Mouse (Mus musculus): ENCODE data around the gene Msln. TPM values are rescaled to one million over a fixed set of nuclear protein-coding genes. Genes with fewer than 3 reads are reported as not detected.
"Not testable (repeated sequence)": the region's sequence is repeated elsewhere in the genome, so short reads cannot be mapped to it uniquely, and the experiment has no call there.

Gene Msln
- total RNA-seq, 2 experiments from 2014 or later: 0.43 to 0.62 TPM

DNA sequence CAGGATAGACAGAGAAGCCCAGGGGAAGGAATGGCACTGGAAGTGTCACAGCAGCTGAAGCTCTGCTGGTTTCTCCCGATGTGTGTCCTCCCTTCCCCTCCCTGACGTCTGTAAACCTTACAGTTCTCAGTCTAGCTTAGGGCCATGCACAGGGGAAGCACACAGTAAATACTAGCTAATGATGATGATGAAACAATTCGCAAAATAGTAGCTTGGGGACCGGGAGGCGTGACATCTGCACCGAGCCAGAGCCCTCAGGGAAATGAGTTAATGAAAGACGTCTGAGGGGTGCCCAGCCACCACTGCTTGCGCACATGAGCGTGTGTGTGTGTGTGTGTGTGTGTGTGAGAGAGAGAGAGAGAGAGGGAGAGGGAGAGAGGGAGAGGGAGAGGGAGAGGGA is 15.2 kb upstream of the Msln start:
- DNase-seq: no peak

DNA sequence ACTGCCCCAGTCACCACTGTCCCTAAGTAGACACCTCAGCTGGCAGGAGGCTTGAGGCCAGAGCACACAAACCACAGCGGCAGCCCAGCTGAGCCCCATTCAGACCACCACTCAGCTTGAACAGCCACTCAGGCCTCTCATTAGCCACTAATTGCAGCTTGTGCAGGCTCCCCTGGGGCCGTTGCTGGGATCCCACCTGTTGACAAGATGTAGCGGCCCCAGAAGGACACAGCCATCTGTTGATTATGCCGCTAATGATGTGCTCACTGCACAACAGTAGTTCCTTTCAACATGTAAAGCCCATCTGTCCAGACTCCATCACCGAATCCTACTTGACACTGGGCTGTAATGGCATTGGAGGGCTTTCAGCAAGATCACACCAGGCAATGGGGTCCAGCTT is 11.7 kb upstream of the Msln start:
- no peak for DNase-seq

DNA sequence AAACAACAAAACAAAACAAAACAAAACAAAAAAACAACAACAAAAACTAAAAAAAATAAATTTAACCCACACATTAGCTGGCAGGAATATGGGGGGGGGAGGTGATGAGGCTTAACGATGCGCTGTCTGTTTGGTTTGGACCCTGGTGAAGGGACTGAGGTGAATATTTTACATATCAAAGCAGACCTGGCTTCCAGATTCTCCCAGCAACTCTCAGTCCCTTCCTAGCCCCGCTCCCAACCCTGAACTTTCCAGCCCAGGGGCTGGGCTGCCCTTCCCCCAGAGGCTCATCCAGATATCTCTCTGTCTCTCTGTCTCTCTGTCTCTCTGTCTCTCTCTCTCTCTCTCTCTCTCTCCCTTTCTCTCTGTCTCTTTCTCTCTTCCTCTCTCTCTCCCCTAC is 8.4 kb upstream of the Msln start:
- no peak for DNase-seq

DNA sequence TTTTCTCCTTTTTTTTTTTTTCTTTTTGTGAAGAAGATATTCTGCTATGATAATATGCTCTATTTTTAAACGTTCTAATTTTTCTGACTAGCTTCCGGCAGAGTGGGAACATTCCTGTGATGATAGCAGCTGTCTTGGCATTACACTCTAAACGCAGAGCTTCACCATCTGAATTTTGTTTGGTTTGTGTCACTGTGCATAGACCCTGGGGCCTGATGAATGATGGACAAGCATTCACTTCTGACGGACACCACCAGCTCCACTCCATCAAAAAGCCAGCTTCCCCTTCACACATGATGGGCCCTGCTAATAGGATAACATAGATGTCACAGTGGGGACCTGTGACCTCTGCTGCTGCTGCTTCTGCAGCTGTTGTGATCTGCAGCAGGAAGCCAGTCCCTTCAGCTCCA is 7.4 kb upstream of the Msln start:
- no peak for DNase-seq

DNA sequence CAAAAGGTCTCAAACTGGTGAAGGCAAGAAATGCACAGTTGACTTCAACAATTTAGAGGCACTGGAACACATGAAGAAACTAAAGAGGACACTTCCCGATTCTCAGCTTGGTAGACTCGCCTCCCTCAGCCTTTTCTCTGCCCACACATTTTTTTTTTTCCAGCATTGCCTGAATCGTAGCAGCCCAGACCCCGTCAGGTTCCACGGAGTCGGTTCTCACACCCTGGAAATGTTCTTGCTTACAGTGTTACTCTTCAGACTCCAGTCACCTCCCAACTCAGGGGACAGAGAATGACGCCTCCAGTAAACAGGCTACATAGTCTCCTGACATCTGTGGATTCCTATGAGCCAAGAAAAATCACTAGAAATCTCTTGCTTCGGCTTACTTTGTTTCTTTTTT is 6.0 kb upstream of the Msln start:
- no peak for DNase-seq

DNA sequence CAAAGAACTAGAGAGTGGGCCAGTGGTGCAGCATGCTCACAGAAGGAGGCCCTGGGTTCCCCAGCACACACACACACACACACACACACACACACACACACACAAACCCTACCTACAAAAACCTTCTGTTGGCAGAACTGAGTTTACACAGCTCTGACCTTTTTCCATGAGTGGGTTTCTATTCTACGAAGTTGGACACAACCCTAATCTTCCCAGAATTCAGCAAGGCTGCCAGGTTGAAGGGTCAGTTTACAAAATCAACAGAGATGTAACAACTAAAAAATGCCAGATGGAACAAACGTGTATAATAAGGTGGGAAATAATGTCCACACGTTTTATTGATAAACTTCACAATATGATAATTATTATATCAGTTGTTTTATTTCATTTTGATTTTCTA is 3.5 kb upstream of the Msln start:
- DNase-seq: no peak

DNA sequence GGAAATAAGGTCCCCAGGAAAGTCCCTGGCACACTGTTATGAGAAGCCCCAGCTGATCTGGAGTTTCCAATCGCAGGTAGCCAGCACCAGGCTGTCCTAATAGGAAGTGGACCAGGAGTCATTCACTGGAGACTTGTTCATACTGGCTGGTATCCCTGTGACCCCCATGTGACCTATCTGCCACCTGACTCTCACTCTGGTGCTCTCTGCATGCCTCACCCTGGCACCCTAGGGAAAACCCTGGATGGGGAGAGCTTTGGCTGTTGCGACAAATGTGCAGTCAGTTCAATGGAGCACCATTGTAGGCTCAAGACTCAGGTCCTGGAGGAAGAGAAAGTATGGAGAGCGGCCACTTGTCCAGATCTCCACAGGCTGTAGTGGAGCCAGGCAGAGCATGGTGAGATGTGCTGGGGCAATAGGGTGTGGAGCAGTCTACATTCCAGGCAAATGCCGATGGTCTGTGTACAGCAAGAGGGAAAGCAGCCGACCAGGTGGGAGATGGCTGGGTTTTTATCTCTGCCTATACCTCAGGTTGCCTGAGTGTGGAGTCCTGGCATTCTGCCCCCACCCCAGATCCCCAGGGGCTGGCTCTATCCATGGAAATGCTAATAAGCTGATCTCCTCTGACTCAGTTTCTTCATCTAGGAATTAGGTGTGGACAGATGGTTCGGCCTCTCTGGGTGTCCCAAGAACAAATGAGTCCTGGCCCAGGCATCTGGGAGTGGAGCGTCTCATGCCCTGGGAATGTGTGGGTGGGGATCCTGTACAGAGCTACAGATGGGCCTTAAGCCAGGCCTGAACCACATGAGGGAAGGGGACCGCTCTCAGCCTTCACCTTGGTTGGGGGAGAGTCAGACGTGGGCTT is 2.4 kb upstream of the Msln start:
- DNase-seq: no peak

DNA sequence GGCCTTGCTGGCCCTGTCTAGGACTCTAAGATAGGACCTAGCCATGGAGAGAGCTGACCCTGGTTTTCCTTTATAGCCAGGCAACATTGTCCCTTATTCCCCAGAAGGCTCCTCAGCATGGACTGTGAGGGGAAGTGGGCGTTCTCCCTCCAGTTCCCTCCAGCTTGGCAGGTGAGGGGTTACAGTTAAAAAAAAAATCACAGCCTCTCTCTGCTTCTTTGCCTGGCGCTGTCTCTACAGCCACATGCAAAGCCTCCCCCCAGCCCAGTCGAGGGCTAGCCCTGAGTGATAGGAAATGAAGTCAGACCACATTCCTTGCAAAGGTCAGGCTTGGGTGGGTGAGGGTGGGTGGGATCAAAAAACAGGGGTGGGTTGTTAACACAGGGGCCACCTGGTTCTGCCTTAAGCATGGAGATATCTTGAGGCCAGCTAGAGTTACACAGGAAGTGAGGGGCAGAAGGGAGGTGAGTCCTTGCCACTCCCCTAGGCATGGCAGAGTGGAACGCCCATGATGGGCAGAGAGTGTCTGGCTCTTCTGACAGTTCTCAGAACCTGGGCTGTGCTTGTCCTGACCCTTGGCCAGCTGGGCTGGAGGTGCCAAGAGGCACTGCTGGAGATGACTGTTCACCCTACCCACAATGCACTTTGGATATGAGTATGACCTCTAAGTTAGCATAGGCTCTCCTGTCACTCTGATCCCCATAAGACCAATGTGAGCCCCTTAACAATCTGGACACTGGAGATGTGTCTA is 1.6 kb upstream of the Msln start:
- DNase-seq: no peak

DNA sequence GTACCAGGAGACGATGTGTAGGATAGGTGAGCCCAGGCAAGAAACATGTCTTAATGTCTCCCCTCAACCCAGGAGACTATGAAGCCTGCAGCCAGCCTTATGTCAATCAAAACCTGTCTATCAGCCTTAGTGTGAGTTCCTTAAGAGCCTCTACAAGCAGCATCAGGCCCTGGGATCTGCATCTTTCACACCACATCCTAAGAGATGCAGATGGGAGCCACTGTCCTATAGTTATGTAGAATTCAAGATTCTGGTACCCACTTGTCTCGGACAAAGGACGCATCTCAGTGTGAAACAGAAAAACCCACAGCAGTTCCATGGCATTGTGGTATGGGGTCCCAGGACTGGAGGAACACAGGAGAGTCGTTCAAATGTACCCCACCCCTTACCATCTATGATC is 908 bp upstream of the Msln start:
- no peak for DNase-seq

DNA sequence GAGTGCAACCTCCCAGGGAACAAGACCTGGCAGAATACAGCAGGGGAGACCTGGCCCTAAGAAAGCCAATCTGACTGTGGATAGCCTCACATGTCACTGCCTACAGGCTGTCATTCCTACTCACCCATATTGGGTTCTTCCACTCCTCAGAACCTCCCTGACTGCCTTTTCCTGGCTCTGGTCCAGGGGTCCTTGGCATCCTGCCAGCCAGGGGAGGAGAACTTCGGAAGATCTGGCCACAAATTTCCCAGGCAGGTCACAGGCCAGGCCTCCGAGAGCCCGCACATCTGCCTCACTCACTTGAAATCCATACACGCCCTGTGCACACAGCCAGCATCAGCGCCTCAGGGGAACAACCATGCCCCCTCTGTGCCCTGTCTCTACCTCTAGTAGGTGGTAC is 2.7 kb downstream of the Msln start:
- DNase-seq: no peak

DNA sequence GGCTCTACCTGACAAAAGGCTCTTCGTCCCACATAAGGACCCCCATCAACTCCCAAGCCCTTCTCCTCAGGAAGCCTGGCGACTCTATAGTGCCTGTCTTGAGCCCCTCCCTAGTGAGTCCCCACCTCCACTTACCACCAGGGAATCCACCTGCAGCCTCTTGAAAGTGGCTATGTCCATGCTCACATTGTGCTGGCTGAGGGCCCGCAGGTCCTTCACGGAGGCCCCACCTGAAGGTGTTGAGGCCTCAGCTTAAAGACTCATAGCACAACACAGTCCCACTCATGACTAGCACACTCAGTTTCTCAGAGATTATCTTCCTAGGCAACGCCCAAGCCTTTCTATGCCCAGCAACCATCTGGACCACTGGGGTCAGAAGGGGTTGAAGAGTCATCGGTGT is 4.9 kb downstream of the Msln start:
- DNase-seq: no peak

DNA sequence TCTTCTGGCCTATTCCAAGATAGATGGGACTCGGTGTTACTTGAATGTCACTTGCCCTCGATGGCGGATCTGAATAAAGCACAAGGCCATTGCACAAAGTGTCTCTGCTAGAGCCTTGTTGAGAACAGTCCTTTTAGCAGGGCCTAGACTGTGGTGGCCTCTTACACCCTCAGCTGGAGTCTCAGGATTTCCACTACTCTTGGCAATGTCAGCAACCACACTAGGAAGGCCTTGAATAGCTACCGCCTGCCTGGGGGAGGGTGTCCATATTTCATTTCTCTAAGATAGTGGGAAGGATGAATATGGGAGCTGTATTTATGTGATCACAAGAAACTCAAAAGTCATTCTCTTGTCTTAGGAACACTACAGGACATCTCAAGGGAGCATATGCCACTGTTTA is 5.9 kb downstream of the Msln start:
- DNase-seq: no peak

DNA sequence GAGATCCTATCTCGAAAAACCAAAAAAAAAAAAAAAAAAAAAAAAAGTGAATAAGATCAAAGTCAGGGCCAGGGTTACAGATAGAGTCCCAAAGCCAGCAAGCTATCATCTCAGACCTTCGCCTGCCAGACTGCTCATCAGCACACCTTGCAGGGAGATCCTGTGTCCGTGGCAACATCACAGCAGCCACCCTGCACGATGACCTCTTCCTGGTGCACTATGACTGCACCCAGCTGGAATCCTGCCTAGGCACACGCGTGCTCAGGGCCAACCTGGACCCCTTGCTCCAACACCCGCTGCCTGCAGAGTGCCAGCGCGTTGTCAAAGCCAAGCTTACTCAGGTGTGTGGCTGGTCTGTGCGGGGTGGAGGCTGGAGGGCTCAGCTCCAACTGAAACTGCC is 9.9 kb downstream of the Msln start:
- DNase-seq: no peak

DNA sequence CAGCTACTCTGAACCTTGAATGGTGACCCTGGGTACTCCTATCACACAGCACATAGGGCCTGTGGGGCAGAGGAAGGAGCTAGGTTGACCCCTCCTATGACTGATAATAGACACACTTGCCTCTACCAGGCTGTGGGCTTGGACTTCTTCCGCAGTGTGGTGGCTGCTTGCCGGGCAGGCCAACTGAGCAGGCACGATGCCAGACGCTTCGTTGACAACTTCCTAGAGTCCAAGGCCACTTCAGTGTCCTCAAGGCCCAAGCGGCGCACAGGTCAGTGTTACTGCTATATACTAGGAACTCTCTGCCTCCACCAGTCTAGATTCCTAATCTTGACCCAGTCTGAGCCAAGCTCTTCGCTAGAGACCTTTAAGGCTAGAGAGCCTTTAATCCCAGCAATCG is 10.3 kb downstream of the Msln start:
- DNase-seq: no peak

DNA sequence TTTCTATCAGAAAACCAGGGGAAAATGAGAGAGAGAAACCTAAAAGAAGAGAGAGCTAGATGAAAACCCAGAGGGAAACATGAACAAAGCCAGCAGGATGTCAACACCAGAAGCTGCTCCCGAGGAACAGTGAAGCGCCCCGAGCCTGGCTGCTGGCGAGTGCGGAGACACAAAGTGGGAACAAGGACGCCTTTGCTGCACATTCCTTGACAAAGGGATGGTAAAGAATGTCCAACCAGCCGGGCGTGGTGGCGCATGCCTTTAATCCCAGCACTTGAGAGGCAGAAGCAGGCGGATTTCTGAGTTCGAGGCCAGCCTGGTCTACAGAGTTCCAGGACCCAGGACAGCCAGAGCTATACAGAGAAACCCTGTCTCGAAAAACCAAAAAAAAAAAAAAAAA is 12.7 kb downstream of the Msln start:
- not testable (repeated sequence) for DNase-seq

DNA sequence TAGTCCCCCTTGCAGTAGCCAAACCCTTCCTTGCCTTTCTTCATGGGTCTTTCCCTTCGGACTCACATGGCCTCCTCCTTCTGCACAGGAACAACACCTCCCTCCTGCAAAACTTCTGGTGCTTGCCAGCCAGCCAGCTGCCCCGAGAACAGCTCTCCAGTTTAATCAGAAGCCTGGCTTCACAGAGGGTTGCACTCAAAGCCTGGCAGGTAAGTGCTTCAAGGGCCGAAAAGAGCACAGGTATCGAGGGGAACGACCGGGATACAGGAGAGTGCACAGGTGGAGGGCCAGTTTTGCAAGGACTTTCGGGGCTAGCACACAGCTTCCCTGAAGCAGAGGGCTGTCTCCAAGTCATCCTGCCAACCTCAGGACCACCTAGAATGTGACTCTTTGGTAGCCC is 15.3 kb downstream of the Msln start:
- DNase-seq: no peak

DNA sequence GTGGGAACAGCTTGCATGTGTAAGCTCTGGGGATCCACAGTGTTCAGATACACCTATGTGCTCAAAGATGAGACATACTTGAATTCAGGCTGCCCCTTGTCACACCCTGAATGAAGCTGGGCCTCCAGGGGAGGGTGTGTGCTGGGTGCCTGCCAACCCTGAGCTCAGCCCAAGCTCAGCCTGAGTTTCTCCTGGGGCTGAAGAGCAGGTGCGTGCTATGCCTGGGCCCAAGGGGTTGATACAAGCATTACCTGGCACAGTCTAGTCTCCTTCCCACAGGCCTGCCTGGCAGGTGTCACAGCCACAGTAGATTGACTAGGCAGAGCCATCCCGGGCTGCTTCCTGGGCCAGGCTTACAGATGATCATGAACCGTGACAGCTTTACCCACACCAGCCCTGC is 18.4 kb downstream of the Msln start, which contains the start of gene Mslnl:
Gene Mslnl, plus strand, starts transcription at position 298 of the 400 bp plus-strand sequence.
- DNase-seq: no peak

DNA sequence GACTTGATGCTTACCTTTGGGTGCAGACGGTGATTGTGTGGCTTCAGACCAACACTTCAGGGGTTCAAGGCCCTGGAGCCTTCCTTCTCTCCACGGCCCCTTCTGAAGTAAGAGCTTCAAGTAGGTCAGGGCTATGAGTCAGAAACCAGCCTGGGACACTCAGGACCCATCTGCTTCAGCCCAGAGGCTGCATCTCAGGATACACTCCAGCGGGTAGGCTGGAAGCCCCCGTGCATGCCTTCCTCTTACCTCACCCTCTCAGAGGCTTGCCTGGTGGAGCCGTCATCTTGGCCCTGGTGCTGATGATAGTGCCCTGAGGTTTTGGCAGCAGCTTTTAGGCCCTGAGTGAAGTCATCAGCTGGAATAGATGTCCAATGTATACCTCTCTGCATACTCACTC is 18.9 kb downstream of the Msln start:
- DNase-seq: no peak

DNA sequence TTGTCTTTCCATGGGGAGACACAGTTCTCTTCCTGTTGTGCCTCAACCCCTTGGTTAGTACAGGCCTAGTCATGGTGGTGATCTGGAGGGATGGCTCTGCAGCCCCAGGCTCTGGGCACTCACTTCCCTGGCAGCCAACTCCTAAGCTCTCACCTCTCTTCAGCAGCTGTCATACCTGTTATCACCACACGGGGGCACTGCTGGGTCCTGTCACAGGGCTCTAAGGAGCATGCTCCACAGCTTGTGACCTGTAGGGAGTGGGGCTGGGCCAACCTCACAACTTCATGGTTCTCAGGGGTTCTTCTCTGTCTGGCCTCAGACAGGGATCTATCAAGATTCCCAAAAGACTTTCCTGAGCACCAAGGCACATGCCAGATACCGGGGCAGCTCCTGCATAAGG is 22.1 kb downstream of the Msln start:
- peak; percentile 51 for DNase-seq

DNA sequence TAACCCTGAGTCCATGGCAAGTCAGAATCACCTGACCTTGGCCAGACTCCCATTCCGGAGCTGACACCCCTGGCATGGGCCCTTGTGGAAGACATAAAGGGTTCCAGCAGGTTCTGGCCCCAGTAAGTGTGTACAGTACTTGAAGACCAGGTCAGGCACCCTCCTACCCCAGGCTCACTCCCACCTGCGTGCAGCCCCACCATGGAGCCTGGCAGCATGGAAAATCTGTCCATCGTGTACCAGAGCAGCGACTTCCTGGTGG is 26.2 kb downstream of the Msln start:
- peak; percentile 14 for DNase-seq

DNA sequence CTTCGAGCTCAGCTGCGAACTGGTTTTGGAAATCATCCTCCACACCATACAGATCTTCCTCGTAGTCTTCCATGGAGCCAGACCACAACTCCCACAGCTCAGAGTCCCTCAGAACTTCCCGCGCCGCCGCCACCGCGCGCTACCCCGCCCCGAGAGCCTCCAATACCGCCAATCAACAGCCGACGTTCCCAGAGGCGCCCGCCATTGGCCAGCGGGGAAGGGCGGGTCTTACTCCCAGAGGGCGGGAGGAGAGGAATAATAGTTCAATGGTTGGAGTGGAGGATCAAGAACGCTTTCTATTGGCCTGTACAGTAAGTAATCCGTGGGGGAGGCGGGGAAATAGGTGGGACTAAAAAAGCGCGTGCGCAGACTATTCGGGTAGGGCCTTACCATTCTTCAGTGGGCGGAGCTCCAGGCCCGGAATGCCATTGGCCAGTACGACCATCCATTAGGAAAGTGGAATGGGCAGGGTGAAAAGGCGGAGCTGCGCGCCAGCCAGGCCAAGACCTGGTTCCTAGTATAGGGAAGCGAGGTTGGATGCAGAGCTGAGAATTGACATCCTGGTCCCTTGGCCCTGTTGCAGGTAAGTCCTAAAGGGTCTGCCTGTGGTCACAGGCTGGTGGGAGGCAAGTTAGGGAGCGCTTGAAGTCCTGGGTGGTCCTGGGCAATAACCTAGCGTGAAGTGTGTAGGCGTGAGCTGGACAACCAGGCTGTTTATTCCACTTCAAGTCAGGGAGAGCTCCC is 26.7 kb downstream of the Msln start, which contains the start of the genes Chtf18 and Rpusd1:
Gene Chtf18, minus strand, starts transcription at position 155 of the 744 bp plus-strand sequence.
Gene Rpusd1, plus strand, starts transcription at position 406 of the 744 bp plus-strand sequence.
- peak; percentile 99 for DNase-seq

DNA sequence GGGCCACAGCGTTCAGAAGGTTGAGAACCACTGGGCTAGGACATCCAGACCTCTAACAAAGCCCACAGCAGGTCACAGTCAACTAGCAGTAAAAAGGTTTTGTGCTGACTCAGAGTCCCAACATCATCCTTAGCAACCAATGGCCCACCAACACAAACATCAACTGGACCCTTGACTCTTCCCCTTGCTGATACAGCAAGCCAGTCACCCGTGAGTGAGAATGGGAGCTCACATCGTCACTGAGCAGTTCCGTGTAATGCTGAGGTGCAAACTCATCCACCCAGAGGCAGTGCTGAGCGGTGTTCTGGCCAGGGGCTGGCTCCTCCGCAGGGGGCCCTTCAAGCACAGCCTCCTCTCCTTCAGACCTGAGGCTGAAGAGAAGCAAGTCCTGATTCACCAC is 28.9 kb downstream of the Msln start:
- DNase-seq: no peak

DNA sequence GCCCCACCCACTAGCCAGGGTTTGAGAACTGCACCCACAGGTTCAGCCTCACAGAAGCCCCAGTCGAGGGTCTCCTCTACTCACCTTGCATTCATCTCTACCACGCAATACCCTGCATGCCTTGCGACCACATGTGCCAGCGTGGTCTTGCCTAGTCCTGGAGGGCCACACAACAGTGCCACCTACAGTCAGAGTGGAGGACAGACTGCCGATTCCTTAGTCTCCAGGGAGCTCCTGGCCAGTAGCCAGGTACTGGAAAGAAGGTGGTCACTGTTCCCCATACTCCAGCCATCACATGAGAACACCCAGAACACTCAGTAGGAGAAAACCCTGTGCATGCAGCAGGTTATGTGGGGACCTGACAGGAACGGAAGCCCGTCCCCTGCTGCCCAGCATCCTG is 30.3 kb downstream of the Msln start:
- no peak for DNase-seq
